Mouse (Mus musculus) erythroid progenitor cell, adult 5-6 weeks (primary cell): ENCODE measurements around the gene Zbed3. TPM values are rescaled to one million over a fixed set of nuclear protein-coding genes. Genes with fewer than 3 reads are reported as not detected.

Experiments used
- total RNA-seq, 2 experiments: library from RNA; stranded (forward) in 1 of 2; stranded (reverse) in 1 of 2; fragments of 150-400 nt in 1 of 2; fragments of 186-747, 209-891 nt in 1 of 2; gene quantifications; 2 replicates each; pipeline versions ENCODE4 v1.2.3 to v1.2.4; 2015 to 2017; ENCODE audit warnings: low replicate concordance in 2 of 2

Gene Zbed3
- total RNA-seq, 2 experiments from 2014 or later: 14.3 TPM; not detected in 1

Other genes starting within 250 kb of the Zbed3 start
- gene Pde8b, start 73.3 kb upstream of the Zbed3 start, total RNA-seq (2015; ENCODE audit: low replicate concordance): not detected in 2 replicates
- gene Pde8b, start 73.3 kb upstream of the Zbed3 start, total RNA-seq (2017; ENCODE audit: low replicate concordance): 1.0 TPM in 1 of 2 replicates, not detected in the other
- gene Aggf1, start 51.7 kb downstream of the Zbed3 start, total RNA-seq (2015; ENCODE audit: low replicate concordance): 14.3 and 15.1 TPM in 2 replicates
- gene Aggf1, start 51.7 kb downstream of the Zbed3 start, total RNA-seq (2017; ENCODE audit: low replicate concordance): 22.2 and 25.8 TPM in 2 replicates
- gene Crhbp, start 121.3 kb downstream of the Zbed3 start, total RNA-seq (2015; ENCODE audit: low replicate concordance): not detected in 2 replicates
- gene Crhbp, start 121.3 kb downstream of the Zbed3 start, total RNA-seq (2017; ENCODE audit: low replicate concordance): not detected in 2 replicates
- not detected in 2 replicates for gene S100z, start 155.1 kb downstream of the Zbed3 start, total RNA-seq (2015; ENCODE audit: low replicate concordance)
- gene S100z, start 155.1 kb downstream of the Zbed3 start, total RNA-seq (2017; ENCODE audit: low replicate concordance): not detected in 2 replicates
- not detected in 2 replicates for gene F2rl1, start 201.6 kb downstream of the Zbed3 start, total RNA-seq (2015; ENCODE audit: low replicate concordance)
- 1.7 TPM in 1 of 2 replicates, not detected in the other for gene F2rl1, start 201.6 kb downstream of the Zbed3 start, total RNA-seq (2017; ENCODE audit: low replicate concordance)